Mouse (Mus musculus): ENCODE measurements at regions not wholly inside any gene's neighbourhood (a gene's known extent, or its start where the extent isn't known, plus 50 kb on each side); places are given as distances from the start of the nearest gene placed in this dataset.

GRCm38 (mm10) chr2:138072165-138072728, 184.1 kb upstream of the Btbd3 start:
- ATAC-seq: no peak
- Histone ChIP-seq H3K36me3 (ENCODE audit: insufficient read depth) (no peaks in the 10 kb centered on the region), H3K4me3 (ENCODE audit: low read depth, low read length) (no peak overlapping the region), H3K4me2 (ENCODE audit: low read depth) (no peak overlapping the region), H3K9ac (no peak overlapping the region), H3K27me3 (ENCODE audit: insufficient read depth, low read length) (no peaks in the 10 kb centered on the region), H3K9me3 (ENCODE audit: low read length) (no peaks in the 10 kb centered on the region), H3K4me1 (ENCODE audit: insufficient read depth) (no peaks in the 10 kb centered on the region), H3K27ac (ENCODE audit: low read depth, low read length) (no peak overlapping the region)
- WGBS: 25% methylated on average over 6 of the region's 6 CpGs
- no peak for DNase-seq
- TF ChIP-seq CTCF (IDR thresholded peaks at IDR 0.05; ENCODE audit: low read depth): no peak

- Histone ChIP-seq H3K27me3 (ENCODE audit: insufficient read depth, low read length) (no peaks in the 10 kb centered on the region), H3K4me3 (ENCODE audit: low read depth, low read length) (no peak overlapping the region), H3K9me3 (ENCODE audit: low read length) (no peaks in the 10 kb centered on the region), H3K36me3 (ENCODE audit: insufficient read depth) (no peaks in the 10 kb centered on the region), H3K4me1 (ENCODE audit: insufficient read depth) (no peaks in the 10 kb centered on the region), H3K4me2 (ENCODE audit: low read depth) (no peak overlapping the region), H3K9ac (no peak overlapping the region), H3K27ac (ENCODE audit: low read depth, low read length) (no peak overlapping the region)
- no peak for DNase-seq
- no peak for ATAC-seq
- no peak for TF ChIP-seq CTCF (IDR thresholded peaks at IDR 0.05; ENCODE audit: low read depth)
- 82% methylated on average over 4 of the region's 4 CpGs for WGBS
Observed at GRCm38 (mm10) chr2:138053081-138053480, 203.3 kb upstream of the Btbd3 start.

GRCm38 (mm10) chr2:138048341-138048740, 208.0 kb upstream of the Btbd3 start:
- WGBS: 52% methylated on average over 5 of the region's 5 CpGs
- ATAC-seq: peak; percentile 36

DNA sequence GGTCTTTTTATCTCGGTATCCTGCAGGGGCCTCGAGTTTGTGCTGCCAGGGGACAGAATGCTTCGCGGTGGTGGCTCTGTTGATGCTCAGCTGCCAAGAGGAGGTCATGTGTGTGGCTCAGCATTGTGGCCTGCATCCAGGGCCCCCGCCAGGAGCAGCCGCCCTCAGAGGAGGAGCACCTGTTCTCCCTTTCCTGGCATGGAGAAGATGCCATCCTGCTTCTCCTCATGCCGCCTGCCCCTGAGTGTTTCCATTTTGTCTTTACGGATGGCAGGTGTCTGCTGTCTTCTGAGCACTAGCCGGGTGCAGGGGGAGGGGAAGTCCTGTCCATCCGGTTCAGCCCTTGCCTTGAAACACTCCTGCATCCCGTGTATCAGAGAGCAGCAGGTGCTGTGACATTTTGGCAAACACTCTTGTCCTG, 208.6 kb upstream of the Btbd3 start:
- TF ChIP-seq CTCF (IDR thresholded peaks at IDR 0.05; ENCODE audit: low read depth): no peak
- 36% methylated on average over 11 of the region's 11 CpGs for WGBS
- Histone ChIP-seq H3K36me3 (ENCODE audit: insufficient read depth) (no peaks in the 10 kb centered on the region), H3K9me3 (ENCODE audit: low read length) (no peaks in the 10 kb centered on the region), H3K4me2 (ENCODE audit: low read depth) (peak overlapping the region; percentile 24; the same call in 1 of the 2 replicates), H3K4me3 (ENCODE audit: low read depth, low read length) (no peak overlapping the region), H3K27ac (ENCODE audit: low read depth, low read length) (no peak overlapping the region), H3K27me3 (ENCODE audit: insufficient read depth, low read length) (no peaks in the 10 kb centered on the region), H3K4me1 (ENCODE audit: insufficient read depth) (no peaks in the 10 kb centered on the region), H3K9ac (no peak overlapping the region)
- peak; percentile 73 for ATAC-seq
- DNase-seq: peak; percentile 30

More at GRCm38 (mm10) chr2:138048341-138048740, 208.0 kb upstream of the Btbd3 start:
- no peaks in the 10 kb centered on the region for H3K9me3 ChIP-seq (ENCODE audit: low read length)
- no peak overlapping the region for H3K4me2 ChIP-seq (ENCODE audit: low read depth)
- DNase-seq: peak; percentile 7
- no peak overlapping the region for H3K4me3 ChIP-seq (ENCODE audit: low read depth, low read length)
- no peak for TF ChIP-seq CTCF (IDR thresholded peaks at IDR 0.05; ENCODE audit: low read depth)
- no peaks in the 10 kb centered on the region for H3K4me1 ChIP-seq (ENCODE audit: insufficient read depth)
- H3K27me3 ChIP-seq (ENCODE audit: insufficient read depth, low read length): no peaks in the 10 kb centered on the region
- H3K9ac ChIP-seq: no peak overlapping the region
- no peak overlapping the region for H3K27ac ChIP-seq (ENCODE audit: low read depth, low read length)
- no peaks in the 10 kb centered on the region for H3K36me3 ChIP-seq (ENCODE audit: insufficient read depth)

- H3K36me3 ChIP-seq (ENCODE audit: insufficient read depth): no peaks in the 10 kb centered on the region
- no peak overlapping the region for H3K27ac ChIP-seq (ENCODE audit: low read depth, low read length)
Observed at GRCm38 (mm10) chr2:138047361-138047760, 209.0 kb upstream of the Btbd3 start.

DNA sequence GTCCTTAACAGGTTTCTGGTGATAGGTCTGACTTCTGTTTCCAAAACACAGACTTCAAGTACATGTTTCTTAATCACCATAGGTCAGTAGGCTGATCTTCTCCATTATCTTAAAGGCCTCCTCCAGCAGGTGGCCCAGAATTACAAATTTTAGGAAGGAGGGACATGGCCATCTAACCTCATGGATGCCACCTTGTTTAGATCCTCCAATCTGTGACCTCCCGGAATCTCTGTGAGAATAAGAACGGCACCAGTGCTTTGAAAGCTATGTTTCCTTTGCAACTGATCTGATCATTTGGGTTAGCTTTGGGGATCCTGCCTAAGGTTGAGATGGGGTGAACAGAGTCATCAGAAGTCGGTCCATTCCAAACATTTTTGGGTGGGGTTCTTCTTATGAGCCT, 209.4 kb upstream of the Btbd3 start:
- TF ChIP-seq CTCF (IDR thresholded peaks at IDR 0.05; ENCODE audit: low read depth): no peak
- no peak overlapping the region for H3K4me2 ChIP-seq (ENCODE audit: low read depth)
- no peak overlapping the region for H3K9ac ChIP-seq
- no peak overlapping the region for H3K27ac ChIP-seq (ENCODE audit: low read depth, low read length)
- no peaks in the 10 kb centered on the region for H3K9me3 ChIP-seq (ENCODE audit: low read length)
- H3K4me1 ChIP-seq (ENCODE audit: insufficient read depth): no peaks in the 10 kb centered on the region
- no peaks in the 10 kb centered on the region for H3K36me3 ChIP-seq (ENCODE audit: insufficient read depth)
- DNase-seq (no peak), ATAC-seq (no peak)
- H3K4me3 ChIP-seq (ENCODE audit: low read depth, low read length): no peak overlapping the region
- WGBS: 91% methylated on average over 3 of the region's 3 CpGs
- H3K27me3 ChIP-seq (ENCODE audit: insufficient read depth, low read length): no peaks in the 10 kb centered on the region

More at GRCm38 (mm10) chr2:138047361-138047760, 209.0 kb upstream of the Btbd3 start:
- WGBS: 60% methylated on average over 10 of the region's 10 CpGs
- no peak overlapping the region for H3K9ac ChIP-seq
- DNase-seq: no peak
- H3K4me2 ChIP-seq (ENCODE audit: low read depth): peak overlapping the region; percentile 24; the same call in 1 of the 2 replicates
- no peak for TF ChIP-seq CTCF (IDR thresholded peaks at IDR 0.05; ENCODE audit: low read depth)
- no peak overlapping the region for H3K4me3 ChIP-seq (ENCODE audit: low read depth, low read length)
- H3K27me3 ChIP-seq (ENCODE audit: insufficient read depth, low read length): no peaks in the 10 kb centered on the region
- no peaks in the 10 kb centered on the region for H3K4me1 ChIP-seq (ENCODE audit: insufficient read depth)
- no peaks in the 10 kb centered on the region for H3K9me3 ChIP-seq (ENCODE audit: low read length)
- ATAC-seq: no peak; the same call in 1 of the 2 replicates

GRCm38 (mm10) chr2:138045933-138046642, 210.3 kb upstream of the Btbd3 start:
- DNase-seq (no peak), ATAC-seq (no peak)
- H3K36me3 ChIP-seq (ENCODE audit: insufficient read depth): no peaks in the 10 kb centered on the region
- no peak overlapping the region for H3K4me2 ChIP-seq (ENCODE audit: low read depth)
- no peak for TF ChIP-seq CTCF (IDR thresholded peaks at IDR 0.05; ENCODE audit: low read depth)
- WGBS: 36% methylated on average over 5 of the region's 5 CpGs
- H3K27ac ChIP-seq (ENCODE audit: low read depth, low read length): no peak overlapping the region
- no peaks in the 10 kb centered on the region for H3K4me1 ChIP-seq (ENCODE audit: insufficient read depth)
- H3K9me3 ChIP-seq (ENCODE audit: low read length): no peaks in the 10 kb centered on the region
- H3K27me3 ChIP-seq (ENCODE audit: insufficient read depth, low read length): no peaks in the 10 kb centered on the region
- H3K4me3 ChIP-seq (ENCODE audit: low read depth, low read length): no peak overlapping the region
- no peak overlapping the region for H3K9ac ChIP-seq
